ENCODE assay signal across 8 mouse cellular contexts in genomic region chr13:49682233-49682846, GRCm38 (mm10). TPM values are rescaled to one million over a fixed set of nuclear protein-coding genes. Genes with fewer than 3 reads are reported as not detected.
A peak's percentile ranks its signal among the peaks of the same experiment; 100 is the strongest.
DNase-seq lines count a peak whose midpoint lies in the region; ATAC-seq and TF ChIP-seq lines count a peak whose summit lies in the region.

No protein-coding gene starts in this region.

- POLR2A ChIA-PET in Patski (lab: Charles Lee), result interaction anchor here (0.6 to 0.7 kb wide), 2 partner anchors 19 to 849 kb away, joined by 3 read pairs; no protein-coding TSS in a partner anchor

- TF ChIP-seq CTCF in Patski (IDR thresholded peaks at IDR 0.05), result no peak

- peak overlapping the region; percentile 75 for H3K9ac ChIP-seq in limb, embryonic 14.5 days (ENCODE audit: low read depth, low read length, severe bottlenecking)
- peak overlapping the region; percentile 76 for H3K9ac ChIP-seq in stomach, embryonic 14.5 days (replicated peaks; ENCODE audit: low read depth, low read length)

- peaks cover 11% of the 10 kb centered on the region for H3K36me3 ChIP-seq in limb, embryonic 14.5 days (ENCODE audit: control insufficient read depth, insufficient read depth, low read length)
- peaks cover 11% of the 10 kb centered on the region for H3K36me3 ChIP-seq in stomach, embryonic 14.5 days (ENCODE audit: control insufficient read depth, insufficient read depth, low read length)

- peak; percentile 41 for ATAC-seq in Patski
- ATAC-seq in limb, embryonic 14.5 days (ENCODE audit: low FRiP score, low read depth), result peak; percentile 61
- ATAC-seq in stomach, embryonic 14.5 days (ENCODE audit: insufficient number of reproducible peaks, insufficient read depth, low FRiP score, low read depth), result peak; percentile 5; the same call in 1 of the 2 replicates

- peak overlapping the region; percentile 76 for H3K4me2 ChIP-seq in limb, embryonic 14.5 days (replicated peaks; ENCODE audit: low read depth, low read length, severe bottlenecking)
- peak overlapping the region; percentile 50 for H3K4me2 ChIP-seq in stomach, embryonic 14.5 days (replicated peaks; ENCODE audit: low read depth, low read length)

- CTCF ChIA-PET in Patski (lab: Charles Lee), result no interaction called here

- peak overlapping the region; percentile 70 for H3K27ac ChIP-seq in limb, embryonic 14.5 days (replicated peaks; ENCODE audit: low read depth, low read length)
- H3K27ac ChIP-seq in stomach, embryonic 14.5 days (ENCODE audit: low read length), result peak overlapping the region; percentile 74; the same call in 1 of the 2 replicates

- no peaks in the 10 kb centered on the region for H3K27me3 ChIP-seq in Patski
- no peaks in the 10 kb centered on the region for H3K27me3 ChIP-seq in limb, embryonic 14.5 days (ENCODE audit: control insufficient read depth, insufficient read depth, low read length)
- no peaks in the 10 kb centered on the region for H3K27me3 ChIP-seq in stomach, embryonic 14.5 days (ENCODE audit: control insufficient read depth, insufficient read depth, low read length)

- peaks cover 9% of the 10 kb centered on the region for H3K4me1 ChIP-seq in limb, embryonic 14.5 days (ENCODE audit: control insufficient read depth, insufficient read depth, low read length)
- peaks cover 5% of the 10 kb centered on the region; the same call in 1 of the 2 replicates for H3K4me1 ChIP-seq in stomach, embryonic 14.5 days (ENCODE audit: control insufficient read depth, insufficient read depth, low read length)

- peak; percentile 11 for DNase-seq in kidney, adult 11 months
- no peak for DNase-seq in kidney, postnatal 4 days
- DNase-seq in Patski (ENCODE audit: low read depth, low spot score), result no peak
- peak; percentile 3 for DNase-seq in forelimb bud, embryonic 11.5 days (ENCODE audit: low read depth, low spot score)
- no peak for DNase-seq in limb, embryonic 14.5 days (ENCODE audit: low spot score)
- no peak for DNase-seq in left cerebral cortex, postnatal 14 days (ENCODE audit: low spot score in 2 of 2)
- DNase-seq in adrenal gland, postnatal 25 days, result no peak

- H3K4me3 ChIP-seq in limb, embryonic 14.5 days (replicated peaks; ENCODE audit: low read length), result peak overlapping the region; percentile 71
- H3K4me3 ChIP-seq in stomach, embryonic 14.5 days (ENCODE audit: low read depth, low read length), result peak overlapping the region; percentile 88

- intact Hi-C loops in left cerebral cortex, postnatal 14 days (cut with DNase I), result no loop called here

- in situ Hi-C loops in Patski (cut with MboI; ENCODE audit: low pct_unique_long_range_greater_than_20kb), result no loop called here

- no peaks in the 10 kb centered on the region for H3K9me3 ChIP-seq in limb, embryonic 14.5 days (ENCODE audit: control insufficient read depth, low read length)
- H3K9me3 ChIP-seq in stomach, embryonic 14.5 days (ENCODE audit: control insufficient read depth, low read depth, low read length), result no peaks in the 10 kb centered on the region

- WGBS in limb, embryonic 14.5 days, result 0% methylated on average over 20 of the region's 20 CpGs
- under 1% methylated on average over 20 of the region's 20 CpGs for WGBS in stomach, embryonic 14.5 days

- no peak for TF ChIP-seq POLR2A in limb, embryonic 14.5 days (IDR thresholded peaks at IDR 0.05; ENCODE audit: borderline replicate concordance, extremely low read depth, insufficient read depth, insufficient read length)

RNA-seq across cellular contexts. Expression of gene Iars, which starts 0.4 kb away (rescaled TPM):
- 109 TPM for polyA plus RNA-seq in Patski (2021)
- 54.9 and 61.8 TPM in 2 replicates for polyA plus RNA-seq in limb, embryonic 14.5 days (2012; rRNA removed)
- 68.3 and 73.1 TPM in 2 replicates for polyA plus RNA-seq in limb, embryonic 14.5 days (2014; fragmentation: Nextera tagmentation; extraction: Ambion mirVana)
- polyA plus RNA-seq in stomach, embryonic 14.5 days (2014; fragmentation: Nextera tagmentation; extraction: Ambion mirVana), result 79.2 and 85.3 TPM in 2 replicates
- total RNA-seq in left cerebral cortex, postnatal 14 days (2021), result 10 to 100 TPM; 68.0 to 72.7 TPM
- 61.1 and 71.0 TPM in 2 replicates for total RNA-seq in adrenal gland, postnatal 25 days (2021)

RNA-seq across cellular contexts. Expression of gene Nol8, which starts 29.5 kb away (rescaled TPM):
- 15.0 TPM for polyA plus RNA-seq in Patski (2021)
- 6.6 and 9.8 TPM in 2 replicates for polyA plus RNA-seq in limb, embryonic 14.5 days (2012; rRNA removed)
- 12.2 and 13.6 TPM in 2 replicates for polyA plus RNA-seq in limb, embryonic 14.5 days (2014; fragmentation: Nextera tagmentation; extraction: Ambion mirVana)
- 16.0 and 18.6 TPM in 2 replicates for polyA plus RNA-seq in stomach, embryonic 14.5 days (2014; fragmentation: Nextera tagmentation; extraction: Ambion mirVana)
- total RNA-seq in left cerebral cortex, postnatal 14 days (2021), result 10 to 100 TPM; 21.3 to 24.7 TPM
- 18.8 and 25.6 TPM in 2 replicates for total RNA-seq in adrenal gland, postnatal 25 days (2021)

RNA-seq across cellular contexts. Expression of gene Cenpp, which starts 29.8 kb away (rescaled TPM):
- polyA plus RNA-seq in Patski (2021), result 9.1 TPM
- polyA plus RNA-seq in limb, embryonic 14.5 days (2012; rRNA removed), result 5.9 and 9.8 TPM in 2 replicates
- 21.8 and 22.2 TPM in 2 replicates for polyA plus RNA-seq in limb, embryonic 14.5 days (2014; fragmentation: Nextera tagmentation; extraction: Ambion mirVana)
- polyA plus RNA-seq in stomach, embryonic 14.5 days (2014; fragmentation: Nextera tagmentation; extraction: Ambion mirVana), result 29.3 and 29.6 TPM in 2 replicates
- 1 to 10 TPM in 1 of 2 experiments, under 1 TPM in 1; 0.92 to 1.5 TPM for total RNA-seq in left cerebral cortex, postnatal 14 days (2021)
- total RNA-seq in adrenal gland, postnatal 25 days (2021), result 2.9 and 4.7 TPM in 2 replicates

Comparison
In these comparisons a context has a peak if more than half of its experiments do, and no peak if none do; other contexts are left out.
1. DNase-seq: peak in kidney, adult 11 months (single experiment) and forelimb bud, embryonic 11.5 days (single experiment); none in kidney, postnatal 4 days (0 of 2), Patski (single experiment), limb, embryonic 14.5 days (single experiment), left cerebral cortex, postnatal 14 days (0 of 2) and adrenal gland, postnatal 25 days (single experiment).
2. ATAC-seq: peak in every context shown above with its lines; median percentile 61 in limb, embryonic 14.5 days; 41 in Patski; 5 in stomach, embryonic 14.5 days.